Mouse (Mus musculus): ENCODE results near the gene Dennd1a.

Gene Dennd1a

DNA sequence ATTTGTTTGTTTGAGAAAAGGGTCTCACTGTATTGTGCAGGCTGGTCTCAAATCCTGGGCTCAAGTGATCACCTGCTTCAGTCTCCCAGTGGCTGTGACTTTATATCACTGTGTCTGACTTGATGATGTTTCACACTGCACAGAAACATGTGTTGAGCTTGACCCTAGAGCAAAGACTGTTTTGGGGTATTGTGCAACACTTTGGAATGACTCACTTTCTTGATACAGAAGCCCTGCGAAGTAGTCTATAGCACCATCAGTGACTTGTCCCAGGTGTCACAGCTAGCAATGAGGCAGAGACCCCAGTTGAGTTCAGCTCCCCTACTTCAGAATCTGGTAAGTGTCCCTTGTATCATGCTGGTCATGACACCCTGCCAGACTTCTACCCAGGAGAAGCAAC lies 429.7 kb downstream of the Dennd1a start:
- DNase-seq = no peak

DNA sequence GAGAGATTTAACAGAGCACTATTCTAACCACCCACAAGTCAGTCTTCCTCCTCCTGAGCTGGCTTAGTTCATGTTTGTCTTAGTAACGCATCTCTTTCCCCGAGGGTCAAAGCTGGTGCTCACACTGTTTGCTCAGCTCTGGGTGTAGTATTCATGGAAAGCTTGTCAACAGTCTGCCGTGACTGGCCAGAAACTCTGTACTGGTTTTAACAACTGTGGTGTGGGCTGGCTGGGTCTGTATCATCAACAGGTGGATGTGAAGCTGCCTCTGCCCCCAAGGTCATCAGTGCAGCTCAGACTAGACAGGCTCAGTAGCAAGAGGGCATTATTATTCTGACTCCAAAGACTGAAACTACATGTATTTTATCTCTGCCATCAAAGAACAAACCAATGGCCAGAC lies 430.2 kb downstream of the Dennd1a start:
- no peak for DNase-seq

DNA sequence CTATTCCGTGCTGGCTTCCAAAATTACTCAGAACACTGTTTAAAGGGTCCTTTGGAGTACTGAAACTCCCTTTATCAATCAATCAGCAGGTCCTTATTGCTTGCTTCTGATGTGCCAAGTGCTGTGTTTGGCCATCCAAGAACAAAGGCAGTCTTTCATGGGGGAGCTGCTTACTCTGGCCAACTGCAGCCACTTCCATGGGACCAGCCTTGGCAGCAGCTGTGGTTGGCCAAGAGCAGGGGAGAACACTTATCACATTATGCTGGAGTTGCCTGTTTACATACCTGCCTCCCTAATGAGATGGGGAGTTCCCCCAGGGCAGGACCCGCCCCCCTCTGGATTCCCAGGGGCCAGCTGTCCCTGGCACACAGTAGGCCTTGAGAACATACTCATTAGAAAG lies 432.0 kb downstream of the Dennd1a start:
- DNase-seq = no peak

DNA sequence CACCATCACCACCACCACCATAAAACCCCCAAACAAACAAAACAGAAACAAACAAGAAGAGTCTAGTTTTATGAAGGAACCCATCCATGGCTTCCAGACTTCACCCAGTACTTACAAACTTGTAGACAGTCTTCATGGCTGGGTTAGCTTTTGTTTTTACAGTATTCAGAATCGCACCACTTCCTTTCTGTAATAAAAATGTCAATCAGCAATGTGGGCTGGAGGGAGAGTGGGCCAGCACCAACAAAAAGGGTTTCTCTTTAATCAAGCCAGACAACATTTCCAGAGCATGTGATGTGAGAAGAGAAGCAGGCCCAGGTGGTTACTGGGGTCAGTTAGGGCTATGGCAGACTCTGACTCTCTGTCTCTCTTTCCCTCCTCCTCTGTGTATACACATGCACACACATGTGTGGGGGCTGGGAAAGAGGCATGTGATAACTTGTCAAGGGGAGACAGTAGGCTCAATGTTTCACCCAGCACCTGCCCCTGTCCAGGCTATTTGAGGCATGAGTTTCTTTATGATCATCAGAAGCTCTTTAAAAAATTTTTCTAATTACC lies 433.2 kb downstream of the Dennd1a start:
- DNase-seq = no peak

DNA sequence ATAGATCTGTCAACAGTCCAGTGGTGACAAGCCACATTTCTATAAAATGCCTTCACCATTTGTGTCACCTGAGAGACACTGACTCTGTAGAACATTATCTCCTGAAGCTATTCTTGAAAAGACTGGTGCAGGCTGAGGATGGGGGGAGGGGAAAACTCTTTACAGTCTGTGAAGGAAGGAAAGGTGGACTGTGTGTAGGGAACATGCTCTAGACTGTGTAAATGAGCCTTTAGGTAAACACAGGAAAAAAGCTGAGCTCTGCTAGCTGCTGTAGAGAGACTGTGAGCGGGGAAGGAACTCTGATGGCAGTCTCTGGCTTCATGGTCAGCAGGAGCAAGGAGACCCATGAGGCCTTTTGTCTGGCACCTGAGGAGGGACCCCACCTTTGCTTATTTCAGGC lies 436.6 kb downstream of the Dennd1a start:
- DNase-seq = no peak

DNA sequence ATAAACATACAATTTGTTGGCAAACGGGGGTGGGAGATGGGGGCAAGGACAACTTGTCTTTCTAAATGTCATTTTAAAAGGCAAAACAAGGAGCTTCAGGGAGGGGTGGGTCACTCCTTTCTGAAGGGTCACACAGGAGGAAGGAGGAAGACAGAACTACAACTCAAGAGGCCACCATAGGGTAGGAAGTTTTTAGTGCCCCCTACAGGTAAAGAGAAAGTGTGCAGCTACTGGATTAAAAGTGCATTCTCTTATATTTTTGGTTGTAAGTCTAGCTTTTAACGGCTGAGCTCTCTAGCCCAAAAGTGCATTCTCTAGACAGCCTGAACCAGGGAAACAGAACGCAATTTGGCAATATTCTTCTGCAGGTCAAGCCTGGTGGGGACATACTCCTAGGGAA lies 437.8 kb downstream of the Dennd1a start:
- no peak for DNase-seq

DNA sequence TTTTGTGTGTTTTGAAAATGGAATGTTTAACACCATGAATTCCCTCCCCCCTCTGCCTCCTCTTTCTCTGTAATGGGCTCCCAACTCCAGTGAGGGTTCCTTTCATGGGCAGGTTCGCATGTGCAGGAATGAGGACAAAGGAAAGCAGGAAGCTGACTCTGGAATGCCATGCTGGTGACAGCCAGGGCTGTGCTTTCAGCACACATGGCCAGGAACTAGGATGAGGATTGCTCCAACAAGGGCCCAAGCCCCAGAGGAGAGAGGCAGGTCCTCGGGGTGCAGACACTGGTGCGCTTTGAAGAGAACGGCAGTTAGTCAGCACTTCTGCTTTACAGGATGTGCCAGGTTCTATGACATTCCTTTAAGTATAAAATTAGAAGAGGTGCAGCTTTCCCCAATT lies 444.5 kb downstream of the Dennd1a start:
- DNase-seq = no peak

DNA sequence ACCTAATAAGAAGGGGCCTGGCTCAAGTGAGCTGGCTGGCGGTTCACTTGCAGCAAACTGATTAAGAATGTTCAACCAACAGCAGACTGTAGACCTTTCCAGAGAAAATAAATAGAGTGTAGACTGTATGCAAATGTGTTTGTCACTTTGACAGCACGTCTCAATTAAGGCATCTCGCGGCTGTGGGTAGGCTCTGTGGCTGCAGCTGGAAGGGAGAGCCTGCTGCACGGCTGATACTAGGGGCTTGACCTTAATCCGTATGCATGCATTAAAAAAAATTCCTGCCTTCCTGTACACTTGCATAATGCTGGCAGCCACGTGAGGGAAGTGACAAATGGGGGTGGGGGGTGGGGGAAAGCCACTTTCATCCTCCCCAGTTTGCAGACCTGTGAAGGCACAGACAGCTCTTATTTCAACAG lies 445.0 kb downstream of the Dennd1a start:
- DNase-seq = no peak

DNA sequence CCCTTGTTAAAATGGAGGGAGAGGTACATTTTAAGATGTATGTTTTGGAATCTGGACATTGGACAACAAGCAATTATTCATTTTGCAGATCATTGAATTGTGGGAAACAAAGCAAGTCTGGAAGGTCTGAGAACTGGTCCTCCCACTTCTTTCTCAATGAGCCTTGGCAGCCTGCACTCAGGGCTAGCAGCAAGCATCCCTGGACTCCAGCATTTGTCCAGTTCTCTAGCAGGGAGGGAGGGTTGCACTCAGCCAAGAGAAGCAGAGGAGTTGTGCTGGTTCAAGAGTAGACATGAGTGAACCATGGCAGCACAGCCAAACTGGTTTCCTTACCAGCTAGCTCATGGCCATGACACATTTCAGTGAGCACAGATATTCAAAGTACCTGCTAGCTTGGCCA lies 447.3 kb downstream of the Dennd1a start:
- no peak for DNase-seq

DNA sequence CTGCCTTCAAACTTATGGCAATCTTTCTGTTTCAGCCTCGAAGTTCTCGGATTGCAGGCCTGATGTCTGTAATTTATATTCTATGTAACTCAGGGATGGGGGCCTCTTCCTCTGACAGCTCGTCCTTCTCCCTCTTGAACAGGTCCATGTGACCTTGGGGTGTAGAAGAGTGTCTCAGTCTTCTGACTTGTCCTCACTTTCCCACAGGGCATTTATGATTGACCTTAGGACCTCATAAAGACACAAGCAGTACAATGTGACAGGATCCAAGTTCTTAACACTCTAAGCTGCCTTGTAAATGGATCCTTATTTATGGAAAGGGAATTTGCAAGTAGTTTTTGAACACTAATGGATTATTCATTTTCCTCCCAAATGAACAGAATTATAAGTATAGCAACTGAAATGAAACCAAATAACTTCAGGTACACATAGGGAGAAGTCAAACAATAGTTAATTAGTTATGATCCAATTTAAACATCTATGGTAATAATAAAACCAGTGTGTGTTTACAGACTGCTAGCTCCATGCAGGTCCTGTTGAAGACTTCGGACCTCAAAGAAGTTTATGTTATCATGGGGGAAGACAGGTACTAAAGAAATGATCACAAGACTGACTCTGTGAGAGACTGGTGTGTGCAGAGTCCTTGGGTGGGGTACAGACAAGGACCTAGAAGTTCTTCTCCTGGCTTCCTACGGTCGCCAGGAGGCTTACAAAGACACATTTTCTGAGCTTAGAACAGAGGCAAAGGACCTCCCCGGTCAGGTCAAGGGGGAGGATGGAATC lies 448.8 kb downstream of the Dennd1a start:
- DNase-seq = no peak

DNA sequence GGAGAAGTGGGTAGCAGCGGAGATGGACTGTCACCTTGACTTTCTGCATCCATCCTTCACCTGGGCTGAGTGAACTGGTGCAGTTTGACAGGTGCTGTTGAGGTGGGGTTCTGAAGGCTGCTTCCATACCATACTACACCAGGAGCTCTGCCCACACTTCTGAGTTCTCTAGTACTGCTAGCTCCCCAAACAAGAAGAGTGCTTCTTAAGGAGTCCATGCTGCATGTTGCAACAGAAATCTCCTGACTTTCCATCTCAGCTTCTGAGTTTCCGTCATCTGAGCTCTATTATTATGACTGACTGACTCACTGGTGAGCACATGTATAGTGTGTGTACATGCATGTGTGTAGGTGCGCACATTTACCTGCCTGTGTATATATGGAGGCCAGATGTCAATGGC lies 449.6 kb downstream of the Dennd1a start:
- no peak for DNase-seq

DNA sequence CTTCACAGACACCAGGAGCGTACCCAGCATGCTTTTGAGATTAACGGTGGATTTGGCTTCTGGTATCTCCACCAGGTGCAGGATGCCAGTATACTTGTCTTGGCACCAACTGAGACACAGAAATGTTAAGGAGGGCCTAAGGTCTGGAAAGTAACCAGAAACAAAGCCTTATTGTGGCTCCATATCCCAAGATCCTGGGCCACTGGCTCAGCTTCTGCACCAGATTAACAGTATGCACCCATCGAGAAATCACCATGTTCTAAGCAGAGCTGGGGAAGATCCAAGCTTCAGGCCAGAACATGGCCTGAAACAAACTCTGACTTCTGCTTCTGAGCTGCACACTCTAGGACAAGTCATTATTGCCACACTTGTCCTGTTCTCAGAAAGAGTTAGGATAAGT lies 450.3 kb downstream of the Dennd1a start:
- no peak for DNase-seq

DNA sequence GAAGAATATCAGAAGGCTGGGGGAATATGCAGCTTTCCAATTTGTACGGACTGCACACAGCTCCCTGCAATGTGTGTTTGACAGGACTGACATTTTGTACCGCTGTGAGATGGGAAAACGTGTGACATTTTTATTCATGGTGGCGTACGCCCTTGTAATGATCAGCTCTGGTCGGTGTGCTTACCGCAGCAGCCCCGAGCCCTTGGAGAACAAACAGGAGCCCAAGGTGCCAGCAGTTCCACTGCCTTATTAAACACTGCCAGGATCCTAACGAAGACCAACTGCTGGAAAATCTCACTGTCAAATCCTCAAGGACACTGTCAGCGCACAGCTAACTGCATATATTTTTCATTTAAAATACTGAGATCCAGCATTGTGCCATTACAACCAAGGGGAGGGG lies 454.9 kb downstream of the Dennd1a start:
- no peak for DNase-seq

DNA sequence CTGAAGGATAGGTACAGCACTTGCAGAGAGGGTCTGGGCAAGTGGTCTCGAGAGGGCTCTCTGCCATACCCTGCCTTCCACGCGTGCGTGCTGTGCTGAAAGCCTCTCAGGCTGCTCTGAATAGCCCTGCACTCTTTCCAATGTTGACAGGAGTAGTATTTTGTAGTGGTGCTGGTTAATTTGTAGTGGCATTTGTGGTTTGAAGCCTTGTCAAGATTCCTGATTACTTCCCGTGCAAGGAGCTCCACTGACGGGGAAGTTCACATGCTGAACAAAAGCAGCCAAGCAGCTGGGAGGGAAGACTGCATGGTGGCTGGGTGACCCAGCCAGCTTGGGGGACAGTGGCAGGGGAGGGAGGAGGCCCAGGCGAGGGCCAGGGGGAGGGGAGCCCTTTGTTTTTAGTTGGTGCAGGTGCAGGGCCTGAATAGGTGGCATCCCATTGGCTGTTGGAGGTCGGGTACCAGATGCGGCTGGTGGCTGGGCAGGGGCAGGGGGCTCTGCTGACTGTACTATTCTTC lies 457.4 kb downstream of the Dennd1a start:
- no peak for DNase-seq

DNA sequence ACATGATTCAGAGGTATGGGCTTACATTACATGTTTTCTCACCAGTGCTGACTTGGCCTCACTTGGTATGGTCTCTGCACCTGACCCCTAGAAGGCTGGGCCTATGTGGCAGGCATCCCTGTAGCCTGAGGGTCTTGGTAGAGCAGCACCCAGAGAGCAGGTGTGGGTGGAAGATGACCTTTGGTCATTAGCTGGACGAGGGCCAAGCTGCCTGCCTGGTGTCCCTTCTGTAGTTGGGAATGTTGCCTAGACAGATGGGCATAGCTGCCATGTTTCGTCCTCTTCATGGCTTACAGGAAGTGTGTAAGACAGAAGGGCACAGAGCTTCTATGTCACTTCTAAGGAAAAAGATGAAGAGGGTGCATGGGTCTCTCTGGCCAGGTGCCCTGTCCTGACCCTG lies 463.4 kb downstream of the Dennd1a start:
- peak; percentile 38 to 57 for DNase-seq

DNA sequence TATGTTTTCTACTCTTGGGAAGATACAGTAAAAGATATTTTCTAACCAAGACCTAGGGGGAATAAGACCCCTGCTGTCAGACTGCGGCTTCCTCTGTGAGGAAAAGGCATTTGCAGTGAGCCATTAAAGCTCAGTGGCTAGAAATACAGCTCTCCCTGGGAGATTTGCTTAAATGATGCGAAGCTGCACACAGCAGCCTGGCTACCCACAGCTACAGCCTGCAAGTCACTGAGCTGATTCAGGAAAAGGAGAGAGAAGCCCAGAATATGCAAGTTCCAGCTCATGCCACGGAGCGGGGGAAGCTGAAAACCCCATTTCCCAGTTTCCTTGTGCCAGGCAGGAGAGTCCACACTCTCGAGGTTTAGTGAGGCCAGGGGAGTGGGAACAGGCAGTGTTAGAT lies 465.1 kb downstream of the Dennd1a start:
- DNase-seq = no peak

DNA sequence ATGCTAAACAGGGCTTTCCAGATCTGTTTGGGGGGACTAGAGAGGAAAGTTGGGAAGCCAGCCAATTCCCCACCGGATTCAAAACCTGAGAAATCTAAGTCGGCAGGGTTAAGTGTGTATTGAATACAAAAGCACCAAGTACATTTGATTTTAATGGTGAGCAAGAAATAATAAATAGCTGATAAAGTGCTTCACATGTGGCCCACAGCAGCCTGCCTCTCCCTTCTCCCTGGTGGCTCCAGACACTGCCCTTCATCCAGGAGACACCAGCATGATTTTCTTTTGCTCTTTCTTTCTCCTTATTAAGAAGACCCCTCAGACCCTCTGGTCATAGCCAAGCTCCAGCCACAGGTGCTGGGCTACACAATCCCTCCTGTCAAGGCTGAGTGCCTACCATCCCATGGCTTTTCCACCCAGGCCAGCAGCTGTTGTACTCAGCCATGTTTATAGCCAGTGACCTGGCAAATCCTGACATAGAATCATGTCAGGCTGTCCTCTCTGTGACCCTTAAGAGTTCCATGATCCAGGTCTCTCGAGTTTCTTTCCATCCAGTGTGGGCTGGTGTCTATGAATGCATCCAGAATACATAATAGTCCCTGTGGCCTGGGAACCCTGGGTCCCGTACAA lies 467.6 kb downstream of the Dennd1a start:
- DNase-seq = no peak

DNA sequence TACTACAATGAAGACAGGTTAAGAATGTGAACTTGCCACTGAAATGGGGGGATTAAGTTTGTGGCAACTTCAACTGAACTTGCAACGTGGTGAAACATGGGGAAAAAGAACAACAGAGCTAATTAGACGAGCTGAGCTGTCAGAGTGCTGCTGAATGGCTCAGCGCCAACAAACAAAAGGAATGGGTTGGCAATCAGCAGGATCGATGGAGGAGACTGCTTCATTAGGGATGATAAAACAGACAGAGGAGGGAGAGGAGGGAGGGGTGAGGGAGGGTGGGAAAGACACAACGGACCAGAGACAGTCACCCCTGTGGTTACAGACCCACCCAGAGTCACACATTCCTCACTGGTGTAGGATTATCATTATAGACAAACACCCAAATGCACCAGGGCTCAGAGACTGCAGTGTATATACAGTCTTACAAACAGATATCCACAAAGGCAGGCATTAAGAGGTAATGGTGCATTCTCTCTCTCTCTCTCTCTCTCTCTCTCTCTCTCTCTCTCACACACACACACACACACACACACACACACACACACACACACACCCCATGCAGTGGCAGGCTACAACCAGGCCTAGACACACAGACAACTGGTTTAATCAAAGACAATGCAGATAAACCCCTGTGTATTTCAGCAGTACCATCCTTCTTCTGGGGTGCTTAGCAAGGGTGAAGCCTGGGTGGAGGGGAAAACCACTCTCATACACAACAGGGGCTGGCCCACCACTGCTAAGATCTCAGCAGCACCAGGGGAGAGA lies 468.2 kb downstream of the Dennd1a start:
- no peak for DNase-seq

DNA sequence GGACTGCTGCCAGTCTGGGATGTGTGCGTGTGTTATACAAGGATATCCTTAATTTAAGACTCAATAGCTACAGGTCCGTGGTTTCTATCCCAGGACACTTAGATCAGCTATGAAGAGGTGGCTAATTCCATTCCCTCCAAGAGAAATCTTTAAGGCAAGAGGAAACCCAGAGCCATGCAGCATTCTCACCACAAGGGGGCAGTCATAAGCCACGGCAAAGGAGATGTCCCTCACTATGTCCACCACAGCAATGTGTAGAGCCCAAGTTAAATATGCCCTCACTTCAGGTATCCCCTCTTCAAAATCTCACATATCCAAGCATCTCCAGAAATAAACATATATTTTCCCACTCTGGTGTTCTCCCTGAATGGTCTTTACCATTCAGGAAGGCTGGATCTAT lies 471.5 kb downstream of the Dennd1a start:
- DNase-seq = peak; percentile 40 to 79

DNA sequence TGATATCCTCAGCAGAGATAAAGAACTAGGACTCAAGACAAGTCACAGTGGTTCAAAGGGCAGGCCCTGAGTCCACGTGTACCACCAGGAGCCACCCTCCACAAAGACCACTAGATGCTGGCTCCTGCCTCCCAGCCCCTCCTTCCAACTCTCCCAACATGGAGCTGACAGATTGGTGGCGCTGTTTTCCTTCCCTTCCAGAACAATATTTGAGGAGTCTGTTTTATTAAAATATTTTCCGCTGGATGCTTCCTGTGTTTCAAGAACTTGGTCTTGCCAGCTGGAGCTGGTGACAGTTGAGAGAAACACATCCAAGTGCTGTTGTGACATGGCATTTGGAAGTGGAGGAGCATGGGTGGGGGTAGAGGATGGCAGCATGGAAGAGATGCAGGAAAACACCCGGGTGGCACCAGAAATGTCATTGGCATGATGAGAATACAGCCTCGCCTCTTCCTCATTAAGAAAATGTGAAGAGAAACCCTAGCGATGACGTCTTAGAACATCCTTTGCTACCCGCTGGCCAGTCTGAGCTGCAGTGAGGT lies 472.3 kb downstream of the Dennd1a start:
- no peak for DNase-seq

DNA sequence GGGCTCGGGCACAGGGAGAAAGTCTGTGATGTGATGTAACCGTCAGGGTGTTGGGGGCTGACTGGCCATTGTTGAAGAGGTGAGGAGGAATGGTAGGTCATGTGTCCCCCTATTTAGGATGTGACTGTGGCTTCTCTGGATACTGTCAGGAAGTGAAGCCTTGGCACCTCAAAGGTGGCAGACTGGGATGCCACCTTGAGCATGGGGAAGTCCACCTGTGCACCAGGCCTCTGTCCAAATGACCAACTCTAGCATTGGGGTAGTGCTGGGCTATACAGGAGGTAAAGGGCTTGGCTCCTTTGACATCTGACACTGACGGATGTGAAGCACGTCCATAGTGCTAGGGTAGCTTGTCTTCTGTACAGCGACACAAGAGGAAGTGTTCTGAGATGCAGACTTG lies 474.8 kb downstream of the Dennd1a start:
- no peak for DNase-seq

DNA sequence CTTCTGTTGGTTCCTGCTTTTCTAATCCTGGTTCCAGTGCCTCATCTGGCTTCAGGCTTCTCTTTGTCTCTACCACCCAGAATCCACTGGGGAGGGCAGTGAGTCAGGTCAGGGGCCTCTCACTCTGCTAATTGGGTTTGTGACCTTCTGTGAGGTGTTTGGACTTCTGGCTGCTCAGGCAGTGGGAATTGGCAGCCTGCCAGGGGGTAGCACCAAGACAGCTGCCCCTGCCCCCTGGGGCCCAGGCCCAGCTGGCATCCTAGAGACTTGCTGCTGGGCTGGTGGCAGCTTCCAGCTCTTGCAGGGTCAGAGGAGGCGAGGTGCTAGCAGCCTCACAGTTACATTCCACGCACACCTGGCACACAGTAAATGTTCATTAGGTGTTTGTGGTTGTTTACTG lies 475.5 kb downstream of the Dennd1a start:
- peak; percentile 34 to 47 for DNase-seq

DNA sequence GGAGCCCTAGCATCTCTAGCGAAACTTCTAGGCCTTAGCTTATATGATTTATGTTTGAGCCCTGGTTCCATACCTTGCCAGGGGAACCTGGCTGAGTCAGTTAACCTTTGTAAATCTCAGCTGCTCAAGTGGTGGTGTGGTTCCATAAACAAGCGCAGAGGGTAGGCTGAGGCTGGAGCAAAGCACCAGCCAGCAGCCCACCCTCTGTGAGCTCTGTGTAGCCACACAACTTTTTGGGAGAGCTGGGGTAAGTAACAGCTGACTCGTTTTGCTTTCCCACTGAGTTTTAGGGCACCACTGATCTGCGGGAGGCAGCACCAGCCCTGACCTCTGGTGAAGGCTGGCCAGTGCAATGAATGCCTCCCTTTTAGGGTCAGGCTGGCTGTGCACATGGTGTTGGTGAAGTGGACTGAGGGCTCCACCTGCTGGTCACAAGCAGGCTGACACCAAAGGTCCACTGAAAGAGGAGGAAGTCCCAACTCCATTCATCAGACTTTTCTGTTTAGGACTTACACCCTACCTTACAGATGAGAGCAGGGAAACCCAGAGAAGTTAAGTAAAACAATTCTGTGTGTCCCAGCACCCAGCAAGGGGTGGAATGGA lies 484.5 kb downstream of the Dennd1a start:
- peak; percentile 47 to 69 for DNase-seq
